Mouse (Mus musculus): ENCODE measurements around the gene Pmfbp1.

GRCm38 (mm10) chr8:109475436-109475835 lies 18.4 kb upstream of the Pmfbp1 start:
- TF ChIP-seq POLR2A (IDR thresholded peaks at IDR 0.05; ENCODE audit: borderline replicate concordance, extremely low read depth, insufficient read depth, insufficient read length, poor library complexity, severe bottlenecking) (no peak), CTCF (IDR thresholded peaks at IDR 0.05; ENCODE audit: borderline replicate concordance, extremely low read depth, insufficient read depth, insufficient read length) (peak; percentile 31; the same call in 1 of the 2 replicates)
